Mouse (Mus musculus): ENCODE measurements around the gene Lsmem1. TPM values are rescaled to one million over a fixed set of nuclear protein-coding genes. Genes with fewer than 3 reads are reported as not detected.

The Lsmem1 gene
- total RNA-seq, 1 experiment: 0.09 TPM

- Histone ChIP-seq H3K27ac (ENCODE audit: insufficient read depth, low read depth, low read length, poor library complexity, severe bottlenecking) (no peak overlapping the region), H3K9me3 (ENCODE audit: control insufficient read depth, insufficient read depth, low read depth, low read length) (no peaks in the 10 kb centered on the region), H3K4me1 (ENCODE audit: control insufficient read depth in 2 of 2, insufficient read depth in 2 of 2, low read length in 2 of 2, poor library complexity in 1 of 2) (no peaks in the 10 kb centered on the region), H3K36me3 (ENCODE audit: control insufficient read depth, insufficient read depth, low read length, poor library complexity, severe bottlenecking) (no peaks in the 10 kb centered on the region), H3K9ac (ENCODE audit: insufficient read depth, low read depth, low read length, poor library complexity, severe bottlenecking) (no peak overlapping the region), H3K4me3 (ENCODE audit: insufficient read depth in 1 of 2, low read depth in 1 of 2, low read length in 2 of 2, poor library complexity in 1 of 2, severe bottlenecking in 1 of 2) (no peak overlapping the region)
- DNase-seq (ENCODE audit: low read depth, low spot score): no peak
- TF ChIP-seq CHD2 (IDR thresholded peaks at IDR 0.05; ENCODE audit: low read depth, low read length): no peak
- no peak for TF ChIP-seq HCFC1 (IDR thresholded peaks at IDR 0.05; ENCODE audit: borderline replicate concordance, insufficient read depth, low read length)
- TF ChIP-seq ZC3H11A (IDR thresholded peaks at IDR 0.05; ENCODE audit: borderline replicate concordance, low read depth, low read length): no peak
- no peak for TF ChIP-seq ZNF384 (IDR thresholded peaks at IDR 0.05; ENCODE audit: low read depth, low read length)
- TF ChIP-seq MAFK (IDR thresholded peaks at IDR 0.05; ENCODE audit: insufficient read depth, low read depth, low read length): no peak
- in situ Hi-C loops (cut with MboI; ENCODE audit: low sequenced_read_pairs in 2 of 2, unreplicated experiment in 2 of 2): loop anchor here (10.0 kb wide), 1 partner anchor 646 kb away; no protein-coding TSS in a partner anchor
Observed at GRCm38 (mm10) chr12:40160777-40161176, 38.5 kb downstream of the Lsmem1 start.

GRCm38 (mm10) chr12:40154188-40154587 lies 45.1 kb downstream of the Lsmem1 start:
- Histone ChIP-seq H3K36me3 (ENCODE audit: control insufficient read depth, insufficient read depth, low read length, poor library complexity, severe bottlenecking) (no peaks in the 10 kb centered on the region), H3K4me3 (ENCODE audit: insufficient read depth in 1 of 2, low read depth in 1 of 2, low read length in 2 of 2, poor library complexity in 1 of 2, severe bottlenecking in 1 of 2) (no peak overlapping the region), H3K9ac (ENCODE audit: insufficient read depth, low read depth, low read length, poor library complexity, severe bottlenecking) (no peak overlapping the region), H3K27ac (ENCODE audit: insufficient read depth, low read depth, low read length, poor library complexity, severe bottlenecking) (no peak overlapping the region), H3K9me3 (ENCODE audit: control insufficient read depth, insufficient read depth, low read depth, low read length) (no peaks in the 10 kb centered on the region), H3K4me1 (ENCODE audit: control insufficient read depth in 2 of 2, insufficient read depth in 2 of 2, low read length in 2 of 2, poor library complexity in 1 of 2) (no peaks in the 10 kb centered on the region)
- TF ChIP-seq ZNF384 (IDR thresholded peaks at IDR 0.05; ENCODE audit: low read depth, low read length) (no peak), CHD2 (IDR thresholded peaks at IDR 0.05; ENCODE audit: low read depth, low read length) (no peak), MAFK (IDR thresholded peaks at IDR 0.05; ENCODE audit: insufficient read depth, low read depth, low read length) (no peak), HCFC1 (IDR thresholded peaks at IDR 0.05; ENCODE audit: borderline replicate concordance, insufficient read depth, low read length) (no peak), ZC3H11A (IDR thresholded peaks at IDR 0.05; ENCODE audit: borderline replicate concordance, low read depth, low read length) (no peak)
- no peak for DNase-seq (ENCODE audit: low read depth, low spot score)
- in situ Hi-C loops (cut with MboI; ENCODE audit: low sequenced_read_pairs in 2 of 2, unreplicated experiment in 2 of 2): no loop called here

GRCm38 (mm10) chr12:40152353-40153069 lies 46.8 kb downstream of the Lsmem1 start:
- in situ Hi-C loops (cut with MboI; ENCODE audit: low sequenced_read_pairs in 2 of 2, unreplicated experiment in 2 of 2): no loop called here
- no peak overlapping the region for H3K27ac ChIP-seq (ENCODE audit: insufficient read depth, low read depth, low read length, poor library complexity, severe bottlenecking)
- DNase-seq (ENCODE audit: low read depth, low spot score): no peak
- TF ChIP-seq HCFC1 (IDR thresholded peaks at IDR 0.05; ENCODE audit: borderline replicate concordance, insufficient read depth, low read length) (no peak), MAFK (IDR thresholded peaks at IDR 0.05; ENCODE audit: insufficient read depth, low read depth, low read length) (no peak), CHD2 (IDR thresholded peaks at IDR 0.05; ENCODE audit: low read depth, low read length) (no peak), ZC3H11A (IDR thresholded peaks at IDR 0.05; ENCODE audit: borderline replicate concordance, low read depth, low read length) (no peak), ZNF384 (IDR thresholded peaks at IDR 0.05; ENCODE audit: low read depth, low read length) (no peak)
- H3K9ac ChIP-seq (ENCODE audit: insufficient read depth, low read depth, low read length, poor library complexity, severe bottlenecking): no peak overlapping the region
- no peaks in the 10 kb centered on the region for H3K4me1 ChIP-seq (ENCODE audit: control insufficient read depth in 2 of 2, insufficient read depth in 2 of 2, low read length in 2 of 2, poor library complexity in 1 of 2)
- no peaks in the 10 kb centered on the region for H3K9me3 ChIP-seq (ENCODE audit: control insufficient read depth, insufficient read depth, low read depth, low read length)
- no peak overlapping the region for H3K4me3 ChIP-seq (ENCODE audit: insufficient read depth in 1 of 2, low read depth in 1 of 2, low read length in 2 of 2, poor library complexity in 1 of 2, severe bottlenecking in 1 of 2)
- H3K36me3 ChIP-seq (ENCODE audit: control insufficient read depth, insufficient read depth, low read length, poor library complexity, severe bottlenecking): no peaks in the 10 kb centered on the region

GRCm38 (mm10) chr12:40147319-40147718 lies 52.0 kb downstream of the Lsmem1 start:
- no peak for TF ChIP-seq CHD2 (IDR thresholded peaks at IDR 0.05; ENCODE audit: low read depth, low read length)
- no peak for TF ChIP-seq ZNF384 (IDR thresholded peaks at IDR 0.05; ENCODE audit: low read depth, low read length)
- TF ChIP-seq ZC3H11A (IDR thresholded peaks at IDR 0.05; ENCODE audit: borderline replicate concordance, low read depth, low read length): no peak
- TF ChIP-seq HCFC1 (IDR thresholded peaks at IDR 0.05; ENCODE audit: borderline replicate concordance, insufficient read depth, low read length): no peak
- TF ChIP-seq MAFK (IDR thresholded peaks at IDR 0.05; ENCODE audit: insufficient read depth, low read depth, low read length): no peak
- no peak overlapping the region for H3K9ac ChIP-seq (ENCODE audit: insufficient read depth, low read depth, low read length, poor library complexity, severe bottlenecking)
- H3K27ac ChIP-seq (ENCODE audit: insufficient read depth, low read depth, low read length, poor library complexity, severe bottlenecking): no peak overlapping the region
- DNase-seq (ENCODE audit: low read depth, low spot score): no peak
- in situ Hi-C loops (cut with MboI; ENCODE audit: low sequenced_read_pairs in 2 of 2, unreplicated experiment in 2 of 2): no loop called here
- H3K4me1 ChIP-seq (ENCODE audit: control insufficient read depth in 2 of 2, insufficient read depth in 2 of 2, low read length in 2 of 2, poor library complexity in 1 of 2): no peaks in the 10 kb centered on the region
- no peaks in the 10 kb centered on the region for H3K36me3 ChIP-seq (ENCODE audit: control insufficient read depth, insufficient read depth, low read length, poor library complexity, severe bottlenecking)
- H3K9me3 ChIP-seq (ENCODE audit: control insufficient read depth, insufficient read depth, low read depth, low read length): no peaks in the 10 kb centered on the region
- H3K4me3 ChIP-seq (ENCODE audit: insufficient read depth in 1 of 2, low read depth in 1 of 2, low read length in 2 of 2, poor library complexity in 1 of 2, severe bottlenecking in 1 of 2): no peak overlapping the region
